In genomic region chr8:48240917-48241531, GRCm38 (mm10) we compare ENCODE assay signal across 9 mouse cellular contexts.
"Had no signal": no experiment of that assay in that cellular context is flagged by ENCODE, and none has a peak within 500 bp of the region (broad histone marks: within the 10 kb centered on the region; RNA-seq: fewer than 3 reads in every experiment).

No protein-coding gene starts in this region.

- ATAC-seq: inflammation-experienced regulatory T-cells, adult 6 months; midbrain, embryonic 16.5 days had no signal

- H3K4me2 ChIP-seq: limb, embryonic 15.5 days; midbrain, embryonic 12.5 days; neural tube, embryonic 13.5 days had no signal

- H3K27me3 ChIP-seq: limb, embryonic 15.5 days; midbrain, embryonic 12.5 days; neural tube, embryonic 13.5 days had no signal

- DNase-seq: lung, adult 18-20 months; thymus, postnatal 4 days had no signal

- H3K4me1 ChIP-seq: midbrain, embryonic 12.5 days; neural tube, embryonic 13.5 days had no signal

- H3K4me3 ChIP-seq: limb, embryonic 15.5 days; midbrain, embryonic 12.5 days; neural tube, embryonic 13.5 days had no signal

- H3K9me3 ChIP-seq: limb, embryonic 15.5 days; midbrain, embryonic 12.5 days; neural tube, embryonic 13.5 days had no signal

- H3K27ac ChIP-seq: limb, embryonic 15.5 days; liver, embryonic 14.5 days; midbrain, embryonic 12.5 days; neural tube, embryonic 13.5 days; stomach, postnatal 0 days had no signal

- H3K9ac ChIP-seq: limb, embryonic 15.5 days; liver, embryonic 14.5 days; midbrain, embryonic 12.5 days; neural tube, embryonic 13.5 days had no signal
